Mouse (Mus musculus): Measurements from ENCODE around the gene Hal. TPM values are rescaled to one million over a fixed set of nuclear protein-coding genes. Genes with fewer than 3 reads are reported as not detected.
A peak's percentile ranks its signal among the peaks of the same experiment; 100 is the strongest.

The Hal gene
- polyA plus RNA-seq, 1 experiment, result 1.2 TPM

DNA sequence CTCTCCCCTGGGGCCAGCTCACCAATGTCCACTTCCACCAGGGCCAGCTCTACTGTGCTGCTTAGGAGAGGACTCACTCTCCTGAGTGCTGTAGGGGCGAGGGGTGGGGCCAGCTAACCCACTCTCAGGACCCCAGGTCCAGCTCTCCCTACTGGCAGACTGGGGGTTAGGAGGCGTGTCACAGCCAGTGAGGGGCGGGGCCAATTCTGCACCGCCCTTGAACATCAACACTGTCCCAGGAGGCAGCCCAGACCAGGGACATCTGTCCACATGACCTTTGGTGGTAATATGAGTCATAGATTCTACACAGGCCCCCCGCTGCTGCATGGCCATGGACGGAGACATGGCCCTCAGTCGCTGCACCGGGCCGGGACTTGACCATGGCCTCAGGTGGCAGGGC, 71.2 kb downstream of the Hal start:
- no peaks in the 10 kb centered on the region for H3K27me3 ChIP-seq (ENCODE audit: control insufficient read depth, insufficient read depth, low read length, poor library complexity, severe bottlenecking)
- H3K36me3 ChIP-seq (ENCODE audit: control insufficient read depth, insufficient read depth, low read length, poor library complexity, severe bottlenecking), result no peaks in the 10 kb centered on the region
- H3K9ac ChIP-seq (ENCODE audit: low read depth, poor library complexity, severe bottlenecking), result no peak overlapping the region
- no peaks in the 10 kb centered on the region for H3K9me3 ChIP-seq (replicated peaks; ENCODE audit: control insufficient read depth, insufficient read depth, low read length, poor library complexity, severe bottlenecking)
- H3K27ac ChIP-seq (ENCODE audit: insufficient read depth, low read length), result no peak overlapping the region
- no peak for TF ChIP-seq EP300 (IDR thresholded peaks at IDR 0.05; ENCODE audit: insufficient read depth, low read depth, low read length)
- peaks cover 2% of the 10 kb centered on the region for H3K4me1 ChIP-seq (ENCODE audit: control insufficient read depth, insufficient read depth, low read length)
- peak overlapping the region; percentile 33 for H3K4me3 ChIP-seq (ENCODE audit: low read depth, low read length)

DNA sequence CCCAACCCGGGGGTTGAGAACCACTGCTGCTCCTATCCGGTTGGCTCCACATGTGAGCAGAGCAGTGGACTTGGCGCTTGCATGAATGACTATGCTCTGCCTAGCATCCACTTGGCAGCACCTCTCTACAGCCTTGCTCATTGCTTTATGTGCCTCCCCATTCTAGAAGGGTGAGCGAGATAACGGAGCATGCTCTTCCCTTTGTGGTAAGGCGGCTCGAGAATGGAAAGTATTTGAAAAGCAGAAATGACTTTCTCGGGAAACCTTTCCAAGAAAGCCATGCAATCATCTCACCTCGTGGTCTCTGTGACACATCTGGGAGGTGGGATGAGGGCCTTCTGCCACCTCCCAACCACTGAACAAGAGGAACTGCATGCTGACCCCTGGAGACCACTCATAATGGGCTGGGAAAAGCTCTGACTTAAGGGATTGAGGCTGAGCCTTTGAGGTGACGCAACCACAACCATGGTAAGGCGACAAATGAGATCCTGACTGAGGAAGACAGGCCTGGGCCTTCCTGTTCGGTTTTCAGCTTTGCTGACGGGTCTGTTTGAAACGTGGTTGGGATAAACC, 76.0 kb downstream of the Hal start:
- H3K36me3 ChIP-seq (ENCODE audit: control insufficient read depth, insufficient read depth, low read length, poor library complexity, severe bottlenecking), result no peaks in the 10 kb centered on the region
- no peak overlapping the region for H3K4me3 ChIP-seq (ENCODE audit: low read depth, low read length)
- no peak overlapping the region for H3K27ac ChIP-seq (ENCODE audit: insufficient read depth, low read length)
- no peaks in the 10 kb centered on the region for H3K4me1 ChIP-seq (ENCODE audit: control insufficient read depth, insufficient read depth, low read length)
- H3K9ac ChIP-seq (ENCODE audit: low read depth, poor library complexity, severe bottlenecking), result no peak overlapping the region
- no peaks in the 10 kb centered on the region for H3K9me3 ChIP-seq (replicated peaks; ENCODE audit: control insufficient read depth, insufficient read depth, low read length, poor library complexity, severe bottlenecking)
- H3K27me3 ChIP-seq (ENCODE audit: control insufficient read depth, insufficient read depth, low read length, poor library complexity, severe bottlenecking), result no peaks in the 10 kb centered on the region
- TF ChIP-seq EP300 (IDR thresholded peaks at IDR 0.05; ENCODE audit: insufficient read depth, low read depth, low read length), result no peak
- no peak for TF ChIP-seq CTCF (IDR thresholded peaks at IDR 0.05; ENCODE audit: low read depth, low read length)
- no peak for TF ChIP-seq POLR2A (IDR thresholded peaks at IDR 0.05; ENCODE audit: insufficient read depth, low read length)

DNA sequence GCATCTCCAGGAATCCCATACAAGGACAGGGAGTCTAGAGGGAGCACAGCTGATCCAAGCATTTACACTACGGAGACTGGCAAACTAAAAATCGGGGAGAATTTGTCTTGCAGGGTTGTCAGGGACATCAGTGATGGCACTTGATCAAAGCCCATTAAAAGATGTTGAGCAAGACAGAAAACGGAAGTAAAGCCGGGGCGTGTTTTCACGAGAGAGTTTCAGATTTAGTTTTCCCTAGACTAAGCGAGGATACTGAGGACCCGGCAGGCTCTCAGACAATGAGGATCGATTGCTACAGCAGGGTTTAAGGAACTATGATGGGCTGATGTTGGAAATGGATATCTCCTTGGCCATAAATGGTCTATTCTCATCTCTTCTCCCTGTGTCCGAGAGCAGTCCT, 78.5 kb downstream of the Hal start:
- TF ChIP-seq POLR2A (IDR thresholded peaks at IDR 0.05; ENCODE audit: insufficient read depth, low read length), result no peak
- no peak for TF ChIP-seq EP300 (IDR thresholded peaks at IDR 0.05; ENCODE audit: insufficient read depth, low read depth, low read length)
- no peak for TF ChIP-seq CTCF (IDR thresholded peaks at IDR 0.05; ENCODE audit: low read depth, low read length)
- Histone ChIP-seq H3K4me1 (ENCODE audit: control insufficient read depth, insufficient read depth, low read length) (no peaks in the 10 kb centered on the region), H3K9me3 (replicated peaks; ENCODE audit: control insufficient read depth, insufficient read depth, low read length, poor library complexity, severe bottlenecking) (no peaks in the 10 kb centered on the region), H3K36me3 (ENCODE audit: control insufficient read depth, insufficient read depth, low read length, poor library complexity, severe bottlenecking) (no peaks in the 10 kb centered on the region), H3K9ac (ENCODE audit: low read depth, poor library complexity, severe bottlenecking) (no peak overlapping the region), H3K27ac (ENCODE audit: insufficient read depth, low read length) (no peak overlapping the region), H3K4me3 (ENCODE audit: low read depth, low read length) (no peak overlapping the region), H3K27me3 (ENCODE audit: control insufficient read depth, insufficient read depth, low read length, poor library complexity, severe bottlenecking) (no peaks in the 10 kb centered on the region)

DNA sequence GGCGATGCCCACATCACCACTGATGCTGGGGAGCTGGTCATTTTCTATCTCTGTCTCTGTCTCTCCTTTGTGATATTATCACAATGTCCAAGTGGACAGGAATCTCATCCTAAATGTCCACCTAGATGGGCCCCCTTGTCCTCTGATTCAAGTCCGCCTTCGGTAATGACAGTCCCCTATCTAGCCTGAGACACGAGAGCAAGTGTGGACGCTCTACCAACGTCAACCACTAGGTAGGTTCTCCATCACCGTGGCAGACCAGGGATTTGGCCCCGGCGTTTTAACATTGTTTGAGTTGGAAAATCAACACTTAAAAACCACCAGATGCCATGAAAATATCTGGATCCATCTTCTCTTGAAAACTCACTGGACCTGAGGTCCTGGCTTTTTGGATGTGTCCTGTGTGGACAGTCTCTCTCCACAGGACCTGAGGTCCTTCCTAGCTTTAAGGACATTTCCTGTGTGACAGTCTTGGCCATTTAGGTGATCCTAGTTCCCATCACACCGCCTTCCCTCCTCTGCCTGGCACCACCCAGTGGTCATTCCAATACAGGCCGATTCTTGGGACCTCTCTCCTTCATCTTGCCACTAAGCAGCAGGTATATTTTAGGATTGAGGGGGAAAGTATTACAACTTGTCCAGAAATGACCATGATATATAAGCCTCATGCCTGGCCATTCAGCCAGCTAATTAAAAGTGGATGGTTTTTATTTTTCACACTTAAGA, 79.4 kb downstream of the Hal start:
- no peaks in the 10 kb centered on the region for H3K27me3 ChIP-seq (ENCODE audit: control insufficient read depth, insufficient read depth, low read length, poor library complexity, severe bottlenecking)
- H3K4me1 ChIP-seq (ENCODE audit: control insufficient read depth, insufficient read depth, low read length), result no peaks in the 10 kb centered on the region
- TF ChIP-seq POLR2A (IDR thresholded peaks at IDR 0.05; ENCODE audit: insufficient read depth, low read length), result no peak
- TF ChIP-seq EP300 (IDR thresholded peaks at IDR 0.05; ENCODE audit: insufficient read depth, low read depth, low read length), result no peak
- TF ChIP-seq CTCF (IDR thresholded peaks at IDR 0.05; ENCODE audit: low read depth, low read length), result peak; percentile 38
- H3K4me3 ChIP-seq (ENCODE audit: low read depth, low read length), result no peak overlapping the region
- no peak overlapping the region for H3K9ac ChIP-seq (ENCODE audit: low read depth, poor library complexity, severe bottlenecking)
- H3K27ac ChIP-seq (ENCODE audit: insufficient read depth, low read length), result no peak overlapping the region
- no peaks in the 10 kb centered on the region for H3K36me3 ChIP-seq (ENCODE audit: control insufficient read depth, insufficient read depth, low read length, poor library complexity, severe bottlenecking)
- H3K9me3 ChIP-seq (replicated peaks; ENCODE audit: control insufficient read depth, insufficient read depth, low read length, poor library complexity, severe bottlenecking), result no peaks in the 10 kb centered on the region

DNA sequence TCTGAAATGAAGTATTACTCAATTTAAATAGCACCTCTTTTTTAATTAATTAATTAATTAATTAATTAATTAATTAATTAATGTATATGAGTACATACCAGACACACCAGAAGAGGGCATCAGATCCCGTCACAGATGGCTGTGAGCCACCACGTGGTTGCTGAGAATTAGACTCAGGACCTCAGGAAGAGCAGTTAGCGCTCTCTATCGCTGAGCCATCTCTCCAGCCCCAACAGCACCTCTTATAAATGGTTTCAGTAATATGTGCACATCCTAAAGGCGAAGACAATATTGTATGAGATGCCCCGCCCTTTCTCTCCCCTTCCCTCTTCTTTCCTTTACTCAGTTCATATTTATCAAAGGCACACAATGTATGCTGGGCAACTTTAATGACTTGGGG, 80.1 kb downstream of the Hal start:
- Histone ChIP-seq H3K36me3 (ENCODE audit: control insufficient read depth, insufficient read depth, low read length, poor library complexity, severe bottlenecking) (no peaks in the 10 kb centered on the region), H3K4me3 (ENCODE audit: low read depth, low read length) (no peak overlapping the region), H3K9ac (ENCODE audit: low read depth, poor library complexity, severe bottlenecking) (no peak overlapping the region), H3K27me3 (ENCODE audit: control insufficient read depth, insufficient read depth, low read length, poor library complexity, severe bottlenecking) (no peaks in the 10 kb centered on the region), H3K4me1 (ENCODE audit: control insufficient read depth, insufficient read depth, low read length) (no peaks in the 10 kb centered on the region), H3K9me3 (replicated peaks; ENCODE audit: control insufficient read depth, insufficient read depth, low read length, poor library complexity, severe bottlenecking) (no peaks in the 10 kb centered on the region), H3K27ac (ENCODE audit: insufficient read depth, low read length) (no peak overlapping the region)
- TF ChIP-seq POLR2A (IDR thresholded peaks at IDR 0.05; ENCODE audit: insufficient read depth, low read length) (no peak), EP300 (IDR thresholded peaks at IDR 0.05; ENCODE audit: insufficient read depth, low read depth, low read length) (no peak), CTCF (IDR thresholded peaks at IDR 0.05; ENCODE audit: low read depth, low read length) (no peak)

Other genes starting within 250 kb of the Hal start
- 11.0 and 11.9 TPM in 2 replicates for gene Elk3, start 177.6 kb upstream of the Hal start, polyA plus RNA-seq (2011; ENCODE audit: insufficient read depth, insufficient read length, low read depth, missing spikeins)
- gene Lta4h, start 35.4 kb upstream of the Hal start, polyA plus RNA-seq (2011; ENCODE audit: insufficient read depth, insufficient read length, low read depth, missing spikeins), result 53.6 and 60.7 TPM in 2 replicates
- gene Amdhd1, start 51.3 kb downstream of the Hal start, polyA plus RNA-seq (2011; ENCODE audit: insufficient read depth, insufficient read length, low read depth, missing spikeins), result 0.37 TPM in 1 of 2 replicates, not detected in the other
- 0.24 and 0.60 TPM in 2 replicates for gene Ccdc38, start 51.9 kb downstream of the Hal start, polyA plus RNA-seq (2011; ENCODE audit: insufficient read depth, insufficient read length, low read depth, missing spikeins)
- gene Snrpf, start 100.9 kb downstream of the Hal start, polyA plus RNA-seq (2011; ENCODE audit: insufficient read depth, insufficient read length, low read depth, missing spikeins), result 67.6 and 73.2 TPM in 2 replicates
- 2.2 TPM in 2 replicates for gene Ntn4, start 151.9 kb downstream of the Hal start, polyA plus RNA-seq (2011; ENCODE audit: insufficient read depth, insufficient read length, low read depth, missing spikeins)

All from ES-Bruce4 (cell line).